Mouse (Mus musculus): ENCODE data around the gene Ugt1a2. TPM values are rescaled to one million over a fixed set of nuclear protein-coding genes. Genes with fewer than 3 reads are reported as not detected.
"Not testable (repeated sequence)": the region's sequence is repeated elsewhere in the genome, so short reads cannot be mapped to it uniquely, and the experiment has no call there.

Gene Ugt1a2
- not detected in 2 replicates for polyA plus RNA-seq (2015; fragmentation: Nextera tagmentation; extraction: Ambion mirVana)

DNA sequence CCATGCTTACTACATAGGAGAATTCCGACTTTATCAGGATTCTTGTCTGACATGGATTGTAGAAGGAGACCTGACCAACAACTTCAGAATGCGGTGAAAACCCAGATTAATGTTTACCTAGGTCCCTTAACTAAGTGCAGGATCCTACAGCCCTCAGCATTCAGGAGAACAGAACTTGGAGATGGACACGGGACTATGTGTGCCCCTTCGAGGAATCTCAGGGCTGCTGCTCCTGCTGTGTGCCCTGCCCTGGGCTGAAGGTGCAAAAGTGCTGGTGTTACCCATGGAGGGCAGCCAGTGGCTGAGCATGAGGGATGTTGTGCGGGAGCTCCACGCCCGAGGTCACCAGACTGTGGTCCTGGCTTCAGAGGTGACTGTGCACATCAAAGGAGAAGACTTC, at the start of gene Ugt1a2:
Gene Ugt1a2 (plus strand): TSS at position 146 of the 400 bp plus-strand sequence.
- Histone ChIP-seq H3K9ac (ENCODE audit: low read length) (no peak within 1 kb of the TSS), H3K27me3 (ENCODE audit: control insufficient read depth, insufficient read depth, low read depth, low read length) (no peaks in the 10 kb centered on the region), H3K9me3 (ENCODE audit: control insufficient read depth, low read length) (peaks cover 6% of the 10 kb centered on the region; the same call in 1 of the 2 replicates), H3K27ac (ENCODE audit: low read length) (no peak within 1 kb of the TSS), H3K4me2 (ENCODE audit: low read depth, low read length) (no peak within 1 kb of the TSS), H3K4me1 (replicated peaks; ENCODE audit: control insufficient read depth, insufficient read depth, low read length) (peaks cover 4% of the 10 kb centered on the region; the same call in 1 of the 2 replicates), H3K4me3 (ENCODE audit: low read length) (no peak within 1 kb of the TSS), H3K36me3 (ENCODE audit: control insufficient read depth, insufficient read depth, low read length) (no peaks in the 10 kb centered on the region)
- ATAC-seq (ENCODE audit: low read depth): no peak
- WGBS: 69% methylated on average over 7 of the region's 7 CpGs

- no peaks in the 10 kb centered on the region for H3K9me3 ChIP-seq (ENCODE audit: control insufficient read depth, low read length)
- 67% methylated on average over 2 of the region's 2 CpGs for WGBS
- no peaks in the 10 kb centered on the region for H3K27me3 ChIP-seq (ENCODE audit: control insufficient read depth, insufficient read depth, low read depth, low read length)
- ATAC-seq (ENCODE audit: low read depth): no peak
- H3K27ac ChIP-seq (ENCODE audit: low read length): no peak overlapping the region
- H3K4me3 ChIP-seq (ENCODE audit: low read length): no peak overlapping the region
- H3K9ac ChIP-seq (ENCODE audit: low read length): no peak overlapping the region
- H3K36me3 ChIP-seq (ENCODE audit: control insufficient read depth, insufficient read depth, low read length): no peaks in the 10 kb centered on the region
- no peak overlapping the region for H3K4me2 ChIP-seq (ENCODE audit: low read depth, low read length)
- H3K4me1 ChIP-seq (replicated peaks; ENCODE audit: control insufficient read depth, insufficient read depth, low read length): no peaks in the 10 kb centered on the region
These were observed 42.0 kb upstream of the Ugt1a2 start for GRCm38 (mm10) chr1:88158430-88158829.

DNA sequence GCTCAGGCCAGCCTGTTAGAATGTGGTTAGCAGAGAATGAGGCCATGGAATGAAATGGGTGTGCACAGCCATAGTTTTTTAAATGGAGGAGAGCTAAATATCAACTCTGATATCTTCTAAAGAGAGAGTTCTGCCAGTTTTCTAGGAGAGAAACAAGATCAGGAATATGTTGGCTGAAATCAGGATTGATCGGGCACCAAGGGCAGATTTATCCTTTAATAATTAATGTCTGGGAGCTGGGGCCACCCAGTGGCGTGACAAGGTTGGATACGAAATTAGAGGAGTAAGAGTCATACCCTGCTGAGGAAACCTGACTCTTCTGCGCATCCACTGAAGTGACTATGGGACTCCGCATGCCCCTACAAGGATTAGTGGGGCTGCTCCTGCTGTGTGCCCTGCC, 34.7 kb upstream of the Ugt1a2 start, which contains the start of gene Ugt1a5:
Gene Ugt1a5 (plus strand): TSS at position 302 of the 400 bp plus-strand sequence.
- no peaks in the 10 kb centered on the region for H3K4me1 ChIP-seq (replicated peaks; ENCODE audit: control insufficient read depth, insufficient read depth, low read length)
- no peaks in the 10 kb centered on the region for H3K27me3 ChIP-seq (ENCODE audit: control insufficient read depth, insufficient read depth, low read depth, low read length)
- H3K4me2 ChIP-seq (ENCODE audit: low read depth, low read length): no peak within 1 kb of the TSS
- no peak within 1 kb of the TSS for H3K4me3 ChIP-seq (ENCODE audit: low read length)
- H3K9me3 ChIP-seq (ENCODE audit: control insufficient read depth, low read length): no peaks in the 10 kb centered on the region
- 63% methylated on average over 5 of the region's 5 CpGs for WGBS
- no peak for ATAC-seq (ENCODE audit: low read depth)
- H3K27ac ChIP-seq (ENCODE audit: low read length): no peak within 1 kb of the TSS
- H3K36me3 ChIP-seq (ENCODE audit: control insufficient read depth, insufficient read depth, low read length): no peaks in the 10 kb centered on the region
- no peak within 1 kb of the TSS for H3K9ac ChIP-seq (ENCODE audit: low read length)

- H3K27ac ChIP-seq (ENCODE audit: low read length); H3K9ac ChIP-seq (ENCODE audit: low read length); H3K27me3 ChIP-seq (ENCODE audit: control insufficient read depth, insufficient read depth, low read depth, low read length); H3K36me3 ChIP-seq (ENCODE audit: control insufficient read depth, insufficient read depth, low read length); H3K4me3 ChIP-seq (ENCODE audit: low read length); H3K4me2 ChIP-seq (ENCODE audit: low read depth, low read length); ATAC-seq (ENCODE audit: low read depth); H3K9me3 ChIP-seq (ENCODE audit: control insufficient read depth, low read length); H3K4me1 ChIP-seq (replicated peaks; ENCODE audit: control insufficient read depth, insufficient read depth, low read length): not testable (repeated sequence)
- 82% methylated on average over 5 of the region's 7 CpGs for WGBS
These were observed 28.2 kb upstream of the Ugt1a2 start for GRCm38 (mm10) chr1:88172190-88172589.

DNA sequence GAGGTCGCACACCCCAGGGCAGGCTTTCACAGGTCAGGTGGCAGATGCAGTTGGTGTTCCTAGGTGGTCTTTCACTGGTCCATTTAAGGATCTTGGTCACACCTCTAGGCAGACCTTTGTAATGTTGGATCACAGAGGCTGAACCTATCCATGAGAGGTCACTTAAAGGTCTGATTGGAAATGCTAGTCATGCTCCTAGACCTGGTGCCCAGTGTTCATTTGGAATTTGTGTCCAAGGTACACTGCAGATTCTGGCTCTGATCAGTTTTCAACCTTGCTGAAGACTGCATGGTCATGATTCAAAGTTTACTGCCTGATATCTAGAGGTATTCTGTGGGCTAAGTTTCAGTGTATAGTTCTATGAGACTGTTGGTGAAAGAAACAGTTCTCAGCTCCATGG, 20.7 kb upstream of the Ugt1a2 start:
- Histone ChIP-seq H3K4me1 (replicated peaks; ENCODE audit: control insufficient read depth, insufficient read depth, low read length) (no peaks in the 10 kb centered on the region), H3K9ac (ENCODE audit: low read length) (no peak overlapping the region), H3K9me3 (ENCODE audit: control insufficient read depth, low read length) (peaks cover 8% of the 10 kb centered on the region), H3K27me3 (ENCODE audit: control insufficient read depth, insufficient read depth, low read depth, low read length) (no peaks in the 10 kb centered on the region), H3K27ac (ENCODE audit: low read length) (no peak overlapping the region), H3K4me3 (ENCODE audit: low read length) (no peak overlapping the region), H3K4me2 (ENCODE audit: low read depth, low read length) (no peak overlapping the region), H3K36me3 (ENCODE audit: control insufficient read depth, insufficient read depth, low read length) (no peaks in the 10 kb centered on the region)
- no peak for ATAC-seq (ENCODE audit: low read depth)
- 83% methylated on average over 1 of the region's 1 CpGs for WGBS

- no peaks in the 10 kb centered on the region; the same call in 1 of the 2 replicates for H3K9me3 ChIP-seq (ENCODE audit: control insufficient read depth, low read length)
- no peaks in the 10 kb centered on the region for H3K4me1 ChIP-seq (replicated peaks; ENCODE audit: control insufficient read depth, insufficient read depth, low read length)
- no peak for ATAC-seq (ENCODE audit: low read depth)
- no peaks in the 10 kb centered on the region for H3K36me3 ChIP-seq (ENCODE audit: control insufficient read depth, insufficient read depth, low read length)
- H3K27me3 ChIP-seq (ENCODE audit: control insufficient read depth, insufficient read depth, low read depth, low read length): no peaks in the 10 kb centered on the region
- no peak overlapping the region for H3K4me2 ChIP-seq (ENCODE audit: low read depth, low read length)
- WGBS: 78% methylated on average over 5 of the region's 5 CpGs
- H3K9ac ChIP-seq (ENCODE audit: low read length): no peak overlapping the region
- no peak overlapping the region for H3K27ac ChIP-seq (ENCODE audit: low read length)
- H3K4me3 ChIP-seq (ENCODE audit: low read length): no peak overlapping the region
These were observed 14.0 kb upstream of the Ugt1a2 start for GRCm38 (mm10) chr1:88186325-88186935.

DNA sequence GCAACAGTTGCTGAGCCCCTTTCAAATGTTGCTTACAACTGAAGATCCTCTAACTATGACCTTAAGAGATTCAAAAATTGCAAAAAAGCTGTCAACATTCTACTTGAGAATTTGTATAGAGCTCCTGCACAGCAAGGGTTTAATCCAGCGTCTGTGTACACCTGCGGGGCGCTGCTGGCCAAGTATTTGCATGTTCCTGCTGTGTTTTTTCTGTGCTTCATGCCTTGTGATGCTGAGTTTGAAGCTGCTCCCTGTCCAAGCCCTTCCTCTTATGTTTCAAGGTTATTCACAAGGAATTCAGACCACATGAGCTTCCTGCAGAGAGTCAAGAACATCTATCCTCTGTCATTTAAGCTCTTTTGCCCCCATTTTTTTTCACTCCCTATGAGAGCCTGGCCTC, 8.3 kb upstream of the Ugt1a2 start:
- ATAC-seq (ENCODE audit: low read depth): no peak
- no peaks in the 10 kb centered on the region for H3K27me3 ChIP-seq (ENCODE audit: control insufficient read depth, insufficient read depth, low read depth, low read length)
- H3K4me3 ChIP-seq (ENCODE audit: low read length): no peak overlapping the region
- 65% methylated on average over 3 of the region's 3 CpGs for WGBS
- no peak overlapping the region for H3K9ac ChIP-seq (ENCODE audit: low read length)
- no peak overlapping the region for H3K4me2 ChIP-seq (ENCODE audit: low read depth, low read length)
- H3K9me3 ChIP-seq (ENCODE audit: control insufficient read depth, low read length): no peaks in the 10 kb centered on the region; the same call in 1 of the 2 replicates
- H3K4me1 ChIP-seq (replicated peaks; ENCODE audit: control insufficient read depth, insufficient read depth, low read length): no peaks in the 10 kb centered on the region
- H3K36me3 ChIP-seq (ENCODE audit: control insufficient read depth, insufficient read depth, low read length): no peaks in the 10 kb centered on the region
- no peak overlapping the region for H3K27ac ChIP-seq (ENCODE audit: low read length)

DNA sequence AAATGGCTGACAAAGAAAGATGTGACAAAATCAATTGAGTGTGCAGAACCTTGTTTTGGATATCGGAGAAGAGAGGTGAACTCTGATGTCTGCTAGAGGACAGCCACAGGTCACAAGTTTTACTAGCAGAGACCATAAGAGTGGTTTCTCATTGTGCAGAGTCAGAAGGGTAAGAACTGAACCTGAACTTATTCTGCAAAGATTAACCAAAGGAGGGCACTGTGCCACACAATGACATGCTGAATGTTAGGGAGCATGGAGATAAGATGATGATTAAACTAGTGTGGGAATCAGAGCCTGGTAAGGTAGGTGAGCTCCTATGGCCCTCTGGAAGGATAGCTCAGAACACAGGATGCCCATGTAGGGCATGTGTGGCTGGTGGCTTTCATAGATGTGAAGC, 4.7 kb upstream of the Ugt1a2 start:
- H3K4me2 ChIP-seq (ENCODE audit: low read depth, low read length): no peak overlapping the region
- H3K9me3 ChIP-seq (ENCODE audit: control insufficient read depth, low read length): no peaks in the 10 kb centered on the region
- ATAC-seq (ENCODE audit: low read depth): no peak
- H3K36me3 ChIP-seq (ENCODE audit: control insufficient read depth, insufficient read depth, low read length): no peaks in the 10 kb centered on the region
- H3K27ac ChIP-seq (ENCODE audit: low read length): no peak overlapping the region
- H3K27me3 ChIP-seq (ENCODE audit: control insufficient read depth, insufficient read depth, low read depth, low read length): no peaks in the 10 kb centered on the region
- no peaks in the 10 kb centered on the region for H3K4me1 ChIP-seq (replicated peaks; ENCODE audit: control insufficient read depth, insufficient read depth, low read length)
- H3K9ac ChIP-seq (ENCODE audit: low read length): no peak overlapping the region
- WGBS: 78% methylated on average over 1 of the region's 1 CpGs
- H3K4me3 ChIP-seq (ENCODE audit: low read length): no peak overlapping the region

DNA sequence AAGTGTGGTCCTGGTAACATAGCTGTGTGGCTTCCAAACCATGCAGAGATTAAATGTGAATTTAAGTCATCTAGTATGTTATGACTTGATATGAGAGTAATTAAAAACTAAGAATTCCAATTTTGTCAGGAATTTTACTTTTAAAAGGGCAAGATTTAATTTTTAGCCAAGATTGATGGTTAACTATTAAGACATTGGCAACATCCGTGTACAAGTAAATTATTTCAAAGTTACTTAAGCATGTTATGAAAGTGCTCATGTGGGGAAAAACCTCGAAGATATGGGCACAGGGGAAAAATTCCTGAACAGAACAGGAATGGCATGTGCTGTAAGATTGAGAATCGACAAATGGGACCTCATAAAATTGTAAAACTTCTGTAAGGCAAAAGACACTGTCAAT, 3.0 kb upstream of the Ugt1a2 start:
- Histone ChIP-seq H3K27me3 (ENCODE audit: control insufficient read depth, insufficient read depth, low read depth, low read length) (no peaks in the 10 kb centered on the region), H3K4me2 (ENCODE audit: low read depth, low read length) (no peak overlapping the region), H3K4me1 (replicated peaks; ENCODE audit: control insufficient read depth, insufficient read depth, low read length) (no peaks in the 10 kb centered on the region), H3K36me3 (ENCODE audit: control insufficient read depth, insufficient read depth, low read length) (no peaks in the 10 kb centered on the region), H3K27ac (ENCODE audit: low read length) (no peak overlapping the region), H3K4me3 (ENCODE audit: low read length) (no peak overlapping the region), H3K9me3 (ENCODE audit: control insufficient read depth, low read length) (no peaks in the 10 kb centered on the region), H3K9ac (ENCODE audit: low read length) (no peak overlapping the region)
- no peak for ATAC-seq (ENCODE audit: low read depth)
- 64% methylated on average over 3 of the region's 3 CpGs for WGBS
